Mouse (Mus musculus) thymus, postnatal 14 days (tissue): ENCODE results near the gene Bean1.

Experiments used
- DNase-seq: peaks from one replicate; pipeline ENCODE4 v3.0.0; 2021

The Bean1 gene

GRCm38 (mm10) chr8:104172420-104172819, 2.2 kb downstream of the Bean1 start:
- DNase-seq: no peak

GRCm38 (mm10) chr8:104175848-104176527, 5.7 kb downstream of the Bean1 start:
- DNase-seq: no peak

GRCm38 (mm10) chr8:104177054-104177453, 6.8 kb downstream of the Bean1 start:
- no peak for DNase-seq

- no peak for DNase-seq
These were observed 14.7 kb downstream of the Bean1 start for GRCm38 (mm10) chr8:104184905-104185304.

GRCm38 (mm10) chr8:104186827-104187226, 16.6 kb downstream of the Bean1 start:
- no peak for DNase-seq

GRCm38 (mm10) chr8:104187622-104188021, 17.4 kb downstream of the Bean1 start:
- no peak for DNase-seq

GRCm38 (mm10) chr8:104188459-104188858, 18.2 kb downstream of the Bean1 start:
- no peak for DNase-seq

GRCm38 (mm10) chr8:104190777-104191468, 20.7 kb downstream of the Bean1 start:
- no peak for DNase-seq

GRCm38 (mm10) chr8:104191496-104191895, 21.3 kb downstream of the Bean1 start:
- DNase-seq: peak; percentile 69

GRCm38 (mm10) chr8:104199802-104200201, 29.6 kb downstream of the Bean1 start:
- DNase-seq: no peak

- DNase-seq: no peak
These were observed 31.4 kb downstream of the Bean1 start for GRCm38 (mm10) chr8:104201622-104202021.

- no peak for DNase-seq
These were observed 32.1 kb downstream of the Bean1 start for GRCm38 (mm10) chr8:104202320-104202719.

- DNase-seq: no peak
These were observed 35.0 kb downstream of the Bean1 start for GRCm38 (mm10) chr8:104205292-104205691.

- no peak for DNase-seq
These were observed 47.4 kb downstream of the Bean1 start for GRCm38 (mm10) chr8:104217601-104218000.

GRCm38 (mm10) chr8:104219079-104219478, 48.8 kb downstream of the Bean1 start:
- peak; percentile 79 for DNase-seq

- DNase-seq: peak; percentile 74
These were observed 49.6 kb downstream of the Bean1 start for GRCm38 (mm10) chr8:104219806-104220205.

- no peak for DNase-seq
These were observed 56.8 kb downstream of the Bean1 start for GRCm38 (mm10) chr8:104227048-104227447.

GRCm38 (mm10) chr8:104230377-104230776, 60.1 kb downstream of the Bean1 start:
- DNase-seq: no peak

- DNase-seq: no peak
These were observed 61.8 kb downstream of the Bean1 start for GRCm38 (mm10) chr8:104232039-104232438.

GRCm38 (mm10) chr8:104232919-104233318, 62.7 kb downstream of the Bean1 start:
- no peak for DNase-seq

- no peak for DNase-seq
These were observed 64.3 kb downstream of the Bean1 start for GRCm38 (mm10) chr8:104234573-104234972.

GRCm38 (mm10) chr8:104239418-104239861, 69.2 kb downstream of the Bean1 start:
- peak; percentile 43 for DNase-seq

- no peak for DNase-seq
These were observed 71.9 kb downstream of the Bean1 start for GRCm38 (mm10) chr8:104242038-104242644.

- DNase-seq: no peak
These were observed 76.4 kb downstream of the Bean1 start for GRCm38 (mm10) chr8:104246621-104247020.
